ENCODE assay signal across 9 mouse cellular contexts in genomic region chr4:55875304-55875703, GRCm38 (mm10).
DNase-seq lines count a peak whose midpoint lies in the region; ATAC-seq and TF ChIP-seq lines count a peak whose summit lies in the region.
"Had no signal": no experiment of that assay in that cellular context is flagged by ENCODE, and none has a peak within 500 bp of the region (broad histone marks: within the 10 kb centered on the region; RNA-seq: fewer than 3 reads in every experiment).

No protein-coding gene starts in this region.

- no peak overlapping the region for H3K4me2 ChIP-seq in heart, embryonic 11.5 days
- no peak overlapping the region for H3K4me2 ChIP-seq in stomach, postnatal 0 days (replicated peaks; ENCODE audit: low read depth)
- H3K4me2 ChIP-seq in kidney, embryonic 14.5 days (replicated peaks; ENCODE audit: low read depth, low read length) = no peak overlapping the region
- H3K4me2 ChIP-seq: liver, embryonic 15.5 days had no signal

- TF ChIP-seq EP300 in heart, adult 2 months (IDR thresholded peaks at IDR 0.05; ENCODE audit: insufficient read depth, low read depth, low read length) = 0 out of 2 replicates have a peak, but pooled peaks have one; percentile 56
- TF ChIP-seq EP300 in stomach, postnatal 0 days (optimal IDR thresholded peaks at IDR 0.05) = no peak

- intact Hi-C loops in heart, adult 2 months (cut with DNase I) = no loop called here
- intact Hi-C loops in gastrocnemius, adult 2 months (cut with DNase I) = no loop called here
- intact Hi-C loops in left cerebral cortex, postnatal 4 days (cut with DNase I) = no loop called here

- WGBS in heart, adult 2 months = 57% methylated on average over 12 of the region's 12 CpGs
- 86% methylated on average over 12 of the region's 12 CpGs for WGBS in heart, embryonic 11.5 days (ENCODE audit: insufficient replicate concordance)
- 81% methylated on average over 12 of the region's 12 CpGs for WGBS in stomach, postnatal 0 days
- whole genome bisulfite sequencing in kidney, embryonic 14.5 days = 89% methylated on average over 12 of the region's 12 CpGs

- no peak for ATAC-seq in heart, embryonic 11.5 days (replicated peaks; ENCODE audit: insufficient number of reproducible peaks, low FRiP score, low TSS enrichment)
- ATAC-seq in stomach, postnatal 0 days (ENCODE audit: low FRiP score, low TSS enrichment) = no peak
- no peak for ATAC-seq in kidney, embryonic 14.5 days (ENCODE audit: low FRiP score, low TSS enrichment)

- DNase-seq in heart, adult 2 months = peak; percentile 69 to 82
- DNase-seq in adrenal gland, postnatal 25 days = peak; percentile 56
- DNase-seq in gastrocnemius, adult 2 months = peak; percentile 88
- DNase-seq in left cerebral cortex, postnatal 4 days = peak; percentile 89
- DNase-seq in kidney, adult 18-20 months = no peak
- DNase-seq in stomach, postnatal 0 days (ENCODE audit: low spot score) = no peak

- no peak overlapping the region for H3K9ac ChIP-seq in heart, adult 2 months (ENCODE audit: low read depth, low read length)
- no peak overlapping the region for H3K9ac ChIP-seq in heart, embryonic 11.5 days (ENCODE audit: low read depth, low read length)
- no peak overlapping the region for H3K9ac ChIP-seq in stomach, postnatal 0 days (ENCODE audit: low read length)
- H3K9ac ChIP-seq in kidney, embryonic 14.5 days (ENCODE audit: low read depth, low read length) = no peak overlapping the region
- H3K9ac ChIP-seq: liver, embryonic 15.5 days had no signal

- no peak for TF ChIP-seq CTCF in heart, adult 2 months (IDR thresholded peaks at IDR 0.05)
- TF ChIP-seq CTCF in gastrocnemius, adult 2 months (IDR thresholded peaks at IDR 0.05) = no peak
- TF ChIP-seq CTCF in stomach, postnatal 0 days (IDR thresholded peaks at IDR 0.05; ENCODE audit: low read depth) = no peak

- no peak overlapping the region for H3K27ac ChIP-seq in heart, adult 2 months
- no peak overlapping the region for H3K27ac ChIP-seq in heart, embryonic 11.5 days (ENCODE audit: low read depth, low read length)
- peak overlapping the region; percentile 38; the same call in 1 of the 2 replicates for H3K27ac ChIP-seq in gastrocnemius, adult 2 months
- no peak overlapping the region for H3K27ac ChIP-seq in stomach, postnatal 0 days (replicated peaks)
- no peak overlapping the region for H3K27ac ChIP-seq in kidney, embryonic 14.5 days (ENCODE audit: low read depth, low read length)
- H3K27ac ChIP-seq: liver, embryonic 15.5 days had no signal

- TF ChIP-seq POLR2A in heart, adult 2 months (IDR thresholded peaks at IDR 0.05; ENCODE audit: insufficient read depth, low read depth, low read length) = no peak

- no peaks in the 10 kb centered on the region; the same call in 1 of the 2 replicates for H3K4me1 ChIP-seq in heart, adult 2 months (ENCODE audit: control insufficient read depth, insufficient read depth, low read length)
- no peaks in the 10 kb centered on the region for H3K4me1 ChIP-seq in heart, embryonic 11.5 days (ENCODE audit: control insufficient read depth, insufficient read depth, low read length)
- no peaks in the 10 kb centered on the region for H3K4me1 ChIP-seq in stomach, postnatal 0 days (replicated peaks; ENCODE audit: control insufficient read depth, insufficient read depth)
- no peaks in the 10 kb centered on the region for H3K4me1 ChIP-seq in kidney, embryonic 14.5 days (ENCODE audit: control insufficient read depth, insufficient read depth, low read length)
- H3K4me1 ChIP-seq: liver, embryonic 15.5 days had no signal

- no peaks in the 10 kb centered on the region for H3K79me2 ChIP-seq in heart, adult 2 months (replicated peaks; ENCODE audit: control insufficient read depth, insufficient read depth, low read length)

- no peak overlapping the region for H3K4me3 ChIP-seq in heart, adult 2 months
- no peak overlapping the region for H3K4me3 ChIP-seq in heart, embryonic 11.5 days (ENCODE audit: low read depth, low read length)
- H3K4me3 ChIP-seq in gastrocnemius, adult 2 months = no peak overlapping the region
- no peak overlapping the region for H3K4me3 ChIP-seq in stomach, postnatal 0 days (ENCODE audit: low read depth, low read length)
- no peak overlapping the region for H3K4me3 ChIP-seq in kidney, embryonic 14.5 days (ENCODE audit: low read length)
- H3K4me3 ChIP-seq: liver, embryonic 15.5 days had no signal

- no peaks in the 10 kb centered on the region for H3K27me3 ChIP-seq in heart, adult 2 months (ENCODE audit: control insufficient read depth, insufficient read depth, low read length)
- H3K27me3 ChIP-seq in heart, embryonic 11.5 days (ENCODE audit: control insufficient read depth, insufficient read depth, low read length) = no peaks in the 10 kb centered on the region
- no peaks in the 10 kb centered on the region for H3K27me3 ChIP-seq in stomach, postnatal 0 days (ENCODE audit: control insufficient read depth, insufficient read depth, low read length)
- no peaks in the 10 kb centered on the region for H3K27me3 ChIP-seq in kidney, embryonic 14.5 days (ENCODE audit: control insufficient read depth, insufficient read depth, low read length)
- H3K27me3 ChIP-seq: liver, embryonic 15.5 days had no signal

- no peaks in the 10 kb centered on the region for H3K9me3 ChIP-seq in heart, embryonic 11.5 days (replicated peaks; ENCODE audit: control insufficient read depth, low read length)
- no peaks in the 10 kb centered on the region for H3K9me3 ChIP-seq in stomach, postnatal 0 days (ENCODE audit: control insufficient read depth, low read length)
- H3K9me3 ChIP-seq in kidney, embryonic 14.5 days (ENCODE audit: control insufficient read depth, low read length) = no peaks in the 10 kb centered on the region
- H3K9me3 ChIP-seq: liver, embryonic 15.5 days had no signal

- H3K36me3 ChIP-seq in heart, adult 2 months (ENCODE audit: control insufficient read depth, insufficient read depth, low read length) = no peaks in the 10 kb centered on the region
- no peaks in the 10 kb centered on the region for H3K36me3 ChIP-seq in heart, embryonic 11.5 days (ENCODE audit: control insufficient read depth, insufficient read depth, low read length)
- no peaks in the 10 kb centered on the region for H3K36me3 ChIP-seq in stomach, postnatal 0 days (ENCODE audit: control insufficient read depth, insufficient read depth, low read length)
- H3K36me3 ChIP-seq in kidney, embryonic 14.5 days (ENCODE audit: control insufficient read depth, insufficient read depth, low read length) = no peaks in the 10 kb centered on the region
- H3K36me3 ChIP-seq: liver, embryonic 15.5 days had no signal

Comparison
In these comparisons a context has a peak if more than half of its experiments do, and no peak if none do; other contexts are left out.
1. DNase-seq: peak in heart, adult 2 months (2 of 2), adrenal gland, postnatal 25 days (single experiment), gastrocnemius, adult 2 months (single experiment) and left cerebral cortex, postnatal 4 days (single experiment); none in kidney, adult 18-20 months (single experiment) and stomach, postnatal 0 days (single experiment).